Mouse (Mus musculus): ENCODE data around the gene Smyd3. TPM values are rescaled to one million over a fixed set of nuclear protein-coding genes. Genes with fewer than 3 reads are reported as not detected.

Gene Smyd3
- polyA plus RNA-seq, 1 experiment, result not detected

GRCm38 (mm10) chr1:179434443-179435260, 83.2 kb downstream of the Smyd3 start:
- no peak overlapping the region for H3K4me3 ChIP-seq (ENCODE audit: insufficient read depth, low read depth, low read length)
- H3K27ac ChIP-seq (ENCODE audit: insufficient read depth, low read depth, low read length), result no peak overlapping the region
- H3K4me1 ChIP-seq (ENCODE audit: control insufficient read depth, insufficient read depth, low read length), result no peaks in the 10 kb centered on the region
- 93% methylated on average over 11 of the region's 11 CpGs for WGBS
- TF ChIP-seq POLR2A (IDR thresholded peaks at IDR 0.05; ENCODE audit: insufficient read depth, low read depth, low read length) (no peak), CTCF (IDR thresholded peaks at IDR 0.05; ENCODE audit: insufficient read depth, low read depth, low read length) (no peak)

DNA sequence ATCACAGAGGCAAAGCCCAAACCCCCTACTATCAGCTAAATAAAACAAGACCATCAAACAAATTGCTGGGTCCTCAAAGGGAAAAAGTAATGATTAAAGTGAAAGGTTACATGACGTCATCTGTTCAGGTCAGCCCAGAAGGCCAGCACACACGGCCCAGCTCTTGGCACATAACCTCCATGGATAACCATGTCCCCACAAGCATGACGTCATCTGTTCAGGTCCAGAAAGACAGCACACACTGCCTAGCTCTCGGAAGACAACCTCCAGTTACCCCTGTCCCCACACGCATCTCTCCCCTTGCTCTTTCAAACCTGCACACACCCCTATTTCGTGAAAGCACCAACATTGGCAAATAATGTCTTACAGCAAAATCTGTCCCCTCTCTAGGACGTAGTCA, 84.0 kb downstream of the Smyd3 start:
- TF ChIP-seq CTCF (IDR thresholded peaks at IDR 0.05; ENCODE audit: insufficient read depth, low read depth, low read length) (no peak), POLR2A (IDR thresholded peaks at IDR 0.05; ENCODE audit: insufficient read depth, low read depth, low read length) (no peak)
- Histone ChIP-seq H3K27ac (ENCODE audit: insufficient read depth, low read depth, low read length) (no peak overlapping the region), H3K4me1 (ENCODE audit: control insufficient read depth, insufficient read depth, low read length) (no peaks in the 10 kb centered on the region), H3K4me3 (ENCODE audit: insufficient read depth, low read depth, low read length) (no peak overlapping the region)
- WGBS, result 91% methylated on average over 7 of the region's 7 CpGs

- TF ChIP-seq CTCF (IDR thresholded peaks at IDR 0.05; ENCODE audit: insufficient read depth, low read depth, low read length) (no peak), POLR2A (IDR thresholded peaks at IDR 0.05; ENCODE audit: insufficient read depth, low read depth, low read length) (no peak)
- Histone ChIP-seq H3K27ac (ENCODE audit: insufficient read depth, low read depth, low read length) (no peak overlapping the region), H3K4me3 (ENCODE audit: insufficient read depth, low read depth, low read length) (no peak overlapping the region), H3K4me1 (ENCODE audit: control insufficient read depth, insufficient read depth, low read length) (no peaks in the 10 kb centered on the region)
- WGBS, result 92% methylated on average over 8 of the region's 8 CpGs
Observed at GRCm38 (mm10) chr1:179433355-179433754, 84.5 kb downstream of the Smyd3 start.

DNA sequence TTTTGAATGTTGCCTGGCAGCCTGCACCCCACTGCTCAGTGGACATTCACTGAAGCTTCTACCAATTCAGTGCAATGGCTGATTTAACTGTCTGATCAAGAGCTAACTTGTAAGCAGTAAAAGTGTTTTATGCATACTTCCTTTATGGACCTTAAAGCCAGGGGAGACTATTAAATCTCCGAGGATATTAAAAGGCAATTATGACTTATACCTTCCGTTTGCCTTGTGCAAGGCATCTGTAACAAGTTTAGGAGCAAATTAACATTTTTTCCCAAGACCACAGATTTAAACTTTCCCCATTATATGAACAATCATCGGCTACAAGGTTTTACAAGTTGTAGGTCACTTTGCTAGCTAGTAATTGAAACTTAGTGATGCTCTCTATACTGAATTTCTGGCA, 87.8 kb downstream of the Smyd3 start:
- TF ChIP-seq POLR2A (IDR thresholded peaks at IDR 0.05; ENCODE audit: insufficient read depth, low read depth, low read length) (no peak), CTCF (IDR thresholded peaks at IDR 0.05; ENCODE audit: insufficient read depth, low read depth, low read length) (no peak)
- H3K4me3 ChIP-seq (ENCODE audit: insufficient read depth, low read depth, low read length), result no peak overlapping the region
- H3K27ac ChIP-seq (ENCODE audit: insufficient read depth, low read depth, low read length), result no peak overlapping the region
- WGBS, result 91% methylated on average over 3 of the region's 3 CpGs
- H3K4me1 ChIP-seq (ENCODE audit: control insufficient read depth, insufficient read depth, low read length), result no peaks in the 10 kb centered on the region

DNA sequence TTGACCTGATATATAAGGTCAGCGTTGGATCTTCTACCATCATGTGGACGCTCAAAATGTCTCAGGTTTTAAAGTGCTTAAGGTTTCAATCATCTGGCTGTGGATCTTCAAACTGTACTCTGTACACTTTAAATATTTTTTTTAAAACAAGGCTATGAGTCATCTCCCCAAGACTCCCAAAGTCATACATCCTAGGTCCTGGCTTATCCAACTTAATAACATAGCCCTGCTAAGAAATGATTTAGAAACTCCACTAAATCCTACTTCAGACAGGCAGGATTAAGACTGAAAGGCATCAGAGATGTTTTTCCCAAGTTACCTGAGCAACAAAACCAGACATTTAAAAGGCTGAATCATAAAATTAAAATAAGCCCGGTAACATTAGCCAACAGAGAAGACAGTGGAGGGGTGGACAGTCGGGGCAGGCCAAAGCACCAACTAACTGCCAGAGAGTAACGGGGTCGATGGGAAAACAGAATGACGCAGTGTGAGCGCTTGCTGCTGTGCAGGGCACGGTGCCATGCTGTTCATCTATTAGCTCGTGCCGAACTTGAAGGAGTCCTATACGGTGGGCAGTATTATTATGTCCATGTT, 92.9 kb downstream of the Smyd3 start:
- no peaks in the 10 kb centered on the region for H3K4me1 ChIP-seq (ENCODE audit: control insufficient read depth, insufficient read depth, low read length)
- TF ChIP-seq POLR2A (IDR thresholded peaks at IDR 0.05; ENCODE audit: insufficient read depth, low read depth, low read length) (no peak), CTCF (IDR thresholded peaks at IDR 0.05; ENCODE audit: insufficient read depth, low read depth, low read length) (no peak)
- no peak overlapping the region for H3K4me3 ChIP-seq (ENCODE audit: insufficient read depth, low read depth, low read length)
- no peak overlapping the region for H3K27ac ChIP-seq (ENCODE audit: insufficient read depth, low read depth, low read length)
- WGBS, result 88% methylated on average over 12 of the region's 12 CpGs

DNA sequence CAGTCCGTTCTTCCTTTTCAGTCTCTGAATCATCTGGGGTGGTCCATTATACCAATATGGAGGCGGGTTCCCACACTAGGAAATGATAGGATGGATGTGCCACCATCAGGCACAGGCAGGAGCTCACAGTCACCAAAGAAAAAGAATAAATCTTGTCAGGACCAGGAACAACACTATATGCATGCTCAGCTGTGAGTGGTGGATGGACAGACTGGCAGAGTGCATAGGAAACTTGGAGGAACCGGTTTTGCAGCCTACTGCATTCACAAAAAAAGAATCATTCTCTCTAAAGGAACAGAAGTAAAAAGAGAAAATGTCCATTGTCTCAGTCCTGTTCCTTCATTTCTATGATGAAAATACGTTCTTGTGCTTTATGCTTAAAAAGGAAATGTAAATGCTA, 98.8 kb downstream of the Smyd3 start:
- WGBS, result 84% methylated on average over 4 of the region's 4 CpGs
- TF ChIP-seq POLR2A (IDR thresholded peaks at IDR 0.05; ENCODE audit: insufficient read depth, low read depth, low read length), result no peak
- TF ChIP-seq CTCF (IDR thresholded peaks at IDR 0.05; ENCODE audit: insufficient read depth, low read depth, low read length), result no peak
- no peak overlapping the region for H3K4me3 ChIP-seq (ENCODE audit: insufficient read depth, low read depth, low read length)
- no peaks in the 10 kb centered on the region for H3K4me1 ChIP-seq (ENCODE audit: control insufficient read depth, insufficient read depth, low read length)
- no peak overlapping the region for H3K27ac ChIP-seq (ENCODE audit: insufficient read depth, low read depth, low read length)

GRCm38 (mm10) chr1:179408086-179408485, 109.8 kb downstream of the Smyd3 start:
- Histone ChIP-seq H3K4me1 (ENCODE audit: control insufficient read depth, insufficient read depth, low read length) (peaks cover 2% of the 10 kb centered on the region; the same call in 1 of the 2 replicates), H3K27ac (ENCODE audit: insufficient read depth, low read depth, low read length) (no peak overlapping the region), H3K4me3 (ENCODE audit: insufficient read depth, low read depth, low read length) (no peak overlapping the region)
- 95% methylated on average over 4 of the region's 4 CpGs for WGBS
- TF ChIP-seq CTCF (IDR thresholded peaks at IDR 0.05; ENCODE audit: insufficient read depth, low read depth, low read length) (no peak), POLR2A (IDR thresholded peaks at IDR 0.05; ENCODE audit: insufficient read depth, low read depth, low read length) (no peak)

DNA sequence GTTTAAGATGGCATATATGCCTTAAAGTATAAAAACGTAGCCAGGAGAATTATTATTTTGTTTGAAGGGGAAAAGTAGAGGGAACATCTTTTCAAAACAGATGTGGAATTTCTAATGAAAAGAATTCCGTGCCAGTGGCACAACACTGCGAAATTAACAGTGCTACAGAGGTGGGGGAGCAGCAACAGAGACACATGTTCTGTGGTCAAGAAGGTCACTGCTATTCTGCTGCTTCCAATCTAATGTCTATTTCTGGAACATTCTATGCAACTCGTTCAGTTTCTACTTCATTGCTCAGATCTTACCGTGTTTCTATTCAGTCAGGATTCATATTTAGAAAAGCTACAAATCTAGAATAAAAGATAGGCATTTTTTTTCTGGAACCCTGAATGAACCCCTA, 117.0 kb downstream of the Smyd3 start:
- H3K27ac ChIP-seq (ENCODE audit: insufficient read depth, low read depth, low read length), result no peak overlapping the region
- H3K4me3 ChIP-seq (ENCODE audit: insufficient read depth, low read depth, low read length), result no peak overlapping the region
- TF ChIP-seq POLR2A (IDR thresholded peaks at IDR 0.05; ENCODE audit: insufficient read depth, low read depth, low read length) (no peak), CTCF (IDR thresholded peaks at IDR 0.05; ENCODE audit: insufficient read depth, low read depth, low read length) (no peak)
- 86% methylated on average over 5 of the region's 5 CpGs for WGBS
- H3K4me1 ChIP-seq (ENCODE audit: control insufficient read depth, insufficient read depth, low read length), result no peaks in the 10 kb centered on the region

GRCm38 (mm10) chr1:179398639-179399038, 119.2 kb downstream of the Smyd3 start:
- TF ChIP-seq CTCF (IDR thresholded peaks at IDR 0.05; ENCODE audit: insufficient read depth, low read depth, low read length) (no peak), POLR2A (IDR thresholded peaks at IDR 0.05; ENCODE audit: insufficient read depth, low read depth, low read length) (no peak)
- WGBS, result 94% methylated on average over 4 of the region's 4 CpGs
- H3K4me1 ChIP-seq (ENCODE audit: control insufficient read depth, insufficient read depth, low read length), result no peaks in the 10 kb centered on the region

More at GRCm38 (mm10) chr1:179398639-179399038, 119.2 kb downstream of the Smyd3 start:
- Histone ChIP-seq H3K27ac (ENCODE audit: insufficient read depth, low read depth, low read length) (no peak overlapping the region), H3K4me3 (ENCODE audit: insufficient read depth, low read depth, low read length) (no peak overlapping the region)

Measured in olfactory bulb, adult 2 months (tissue).